Mouse (Mus musculus): ENCODE measurements around the gene Bst2. TPM values are rescaled to one million over a fixed set of nuclear protein-coding genes. Genes with fewer than 3 reads are reported as not detected.

Bst2 gene
- polyA plus RNA-seq (2012; ENCODE audit: insufficient read depth, insufficient read length, missing spikeins): 17.3 and 38.4 TPM in 2 replicates

GRCm38 (mm10) chr8:71537028-71537867, at the start of gene Bst2:
TSS of gene Bst2 (minus strand) at chr8:71537456.
- Histone ChIP-seq H3K4me1 (ENCODE audit: control insufficient read depth, insufficient read depth, insufficient read length, low read length) (peaks cover 9% of the 10 kb centered on the region; the same call in 1 of the 2 replicates), H3K4me3 (ENCODE audit: insufficient read depth, low read depth, low read length) (peak within 1 kb of the TSS; percentile 67), H3K27ac (replicated peaks; ENCODE audit: low read depth, low read length) (peak within 1 kb of the TSS; percentile 98)

GRCm38 (mm10) chr8:71586891-71587290, 49.6 kb upstream of the Bst2 start:
- H3K4me1 ChIP-seq (ENCODE audit: control insufficient read depth, insufficient read depth, insufficient read length, low read length): peaks cover 2% of the 10 kb centered on the region; the same call in 1 of the 2 replicates
- H3K4me3 ChIP-seq (ENCODE audit: insufficient read depth, low read depth, low read length): no peak overlapping the region
- H3K27ac ChIP-seq (replicated peaks; ENCODE audit: low read depth, low read length): no peak overlapping the region

GRCm38 (mm10) chr8:71580201-71580600, 42.9 kb upstream of the Bst2 start:
- H3K4me1 ChIP-seq (ENCODE audit: control insufficient read depth, insufficient read depth, insufficient read length, low read length): no peaks in the 10 kb centered on the region; the same call in 1 of the 2 replicates
- no peak overlapping the region for H3K27ac ChIP-seq (replicated peaks; ENCODE audit: low read depth, low read length)
- no peak overlapping the region for H3K4me3 ChIP-seq (ENCODE audit: insufficient read depth, low read depth, low read length)

GRCm38 (mm10) chr8:71579476-71579875, 42.2 kb upstream of the Bst2 start:
- Histone ChIP-seq H3K4me3 (ENCODE audit: insufficient read depth, low read depth, low read length) (no peak overlapping the region), H3K4me1 (ENCODE audit: control insufficient read depth, insufficient read depth, insufficient read length, low read length) (no peaks in the 10 kb centered on the region; the same call in 1 of the 2 replicates), H3K27ac (replicated peaks; ENCODE audit: low read depth, low read length) (0 out of 2 replicates have a peak overlapping the region, but pooled peaks have one; percentile 29)

- 0 out of 2 replicates have a peak overlapping the region, but pooled peaks have one; percentile 29 for H3K27ac ChIP-seq (replicated peaks; ENCODE audit: low read depth, low read length)
- H3K4me3 ChIP-seq (ENCODE audit: insufficient read depth, low read depth, low read length): no peak overlapping the region
- no peaks in the 10 kb centered on the region; the same call in 1 of the 2 replicates for H3K4me1 ChIP-seq (ENCODE audit: control insufficient read depth, insufficient read depth, insufficient read length, low read length)
Measured at GRCm38 (mm10) chr8:71579009-71579408, 41.8 kb upstream of the Bst2 start.

GRCm38 (mm10) chr8:71577856-71578387, 40.7 kb upstream of the Bst2 start:
- H3K4me3 ChIP-seq (ENCODE audit: insufficient read depth, low read depth, low read length): no peak overlapping the region
- no peaks in the 10 kb centered on the region; the same call in 1 of the 2 replicates for H3K4me1 ChIP-seq (ENCODE audit: control insufficient read depth, insufficient read depth, insufficient read length, low read length)
- H3K27ac ChIP-seq (replicated peaks; ENCODE audit: low read depth, low read length): no peak overlapping the region

- no peak overlapping the region for H3K27ac ChIP-seq (replicated peaks; ENCODE audit: low read depth, low read length)
- H3K4me3 ChIP-seq (ENCODE audit: insufficient read depth, low read depth, low read length): no peak overlapping the region
- peaks cover 4% of the 10 kb centered on the region; the same call in 1 of the 2 replicates for H3K4me1 ChIP-seq (ENCODE audit: control insufficient read depth, insufficient read depth, insufficient read length, low read length)
Measured at GRCm38 (mm10) chr8:71575020-71575419, 37.8 kb upstream of the Bst2 start.

GRCm38 (mm10) chr8:71574426-71574825, 37.2 kb upstream of the Bst2 start:
- Histone ChIP-seq H3K4me1 (ENCODE audit: control insufficient read depth, insufficient read depth, insufficient read length, low read length) (peaks cover 4% of the 10 kb centered on the region; the same call in 1 of the 2 replicates), H3K4me3 (ENCODE audit: insufficient read depth, low read depth, low read length) (no peak overlapping the region), H3K27ac (replicated peaks; ENCODE audit: low read depth, low read length) (no peak overlapping the region)

GRCm38 (mm10) chr8:71572847-71573633, 35.8 kb upstream of the Bst2 start:
- Histone ChIP-seq H3K27ac (replicated peaks; ENCODE audit: low read depth, low read length) (no peak overlapping the region), H3K4me1 (ENCODE audit: control insufficient read depth, insufficient read depth, insufficient read length, low read length) (peaks cover 4% of the 10 kb centered on the region; the same call in 1 of the 2 replicates), H3K4me3 (ENCODE audit: insufficient read depth, low read depth, low read length) (no peak overlapping the region)

GRCm38 (mm10) chr8:71572077-71572476, 34.8 kb upstream of the Bst2 start:
- no peak overlapping the region for H3K27ac ChIP-seq (replicated peaks; ENCODE audit: low read depth, low read length)
- no peak overlapping the region for H3K4me3 ChIP-seq (ENCODE audit: insufficient read depth, low read depth, low read length)
- H3K4me1 ChIP-seq (ENCODE audit: control insufficient read depth, insufficient read depth, insufficient read length, low read length): peaks cover 12% of the 10 kb centered on the region

- peak overlapping the region; percentile 75 for H3K4me3 ChIP-seq (ENCODE audit: insufficient read depth, low read depth, low read length)
- H3K4me1 ChIP-seq (ENCODE audit: control insufficient read depth, insufficient read depth, insufficient read length, low read length): peaks cover 12% of the 10 kb centered on the region
- H3K27ac ChIP-seq (replicated peaks; ENCODE audit: low read depth, low read length): no peak overlapping the region
Measured at GRCm38 (mm10) chr8:71570291-71570954, 33.2 kb upstream of the Bst2 start.

- H3K4me3 ChIP-seq (ENCODE audit: insufficient read depth, low read depth, low read length): peak overlapping the region; percentile 75
- H3K4me1 ChIP-seq (ENCODE audit: control insufficient read depth, insufficient read depth, insufficient read length, low read length): peaks cover 12% of the 10 kb centered on the region
- H3K27ac ChIP-seq (replicated peaks; ENCODE audit: low read depth, low read length): peak overlapping the region; percentile 88
Measured at GRCm38 (mm10) chr8:71569366-71570290, 32.4 kb upstream of the Bst2 start.

- H3K4me3 ChIP-seq (ENCODE audit: insufficient read depth, low read depth, low read length): peak overlapping the region; percentile 75
- H3K4me1 ChIP-seq (ENCODE audit: control insufficient read depth, insufficient read depth, insufficient read length, low read length): peaks cover 12% of the 10 kb centered on the region
- H3K27ac ChIP-seq (replicated peaks; ENCODE audit: low read depth, low read length): peak overlapping the region; percentile 88
Measured at GRCm38 (mm10) chr8:71568941-71569340, 31.7 kb upstream of the Bst2 start.

Data from brown adipose tissue, adult 24 weeks (tissue).